Mouse (Mus musculus) WW6 (cell line): ENCODE measurements around the gene Btbd9.
"Not testable (repeated sequence)": the region's sequence is repeated elsewhere in the genome, so short reads cannot be mapped to it uniquely, and the experiment has no call there.

Source experiments
- DNase-seq: peaks from one replicate; pipeline ENCODE4 v3.0.0-alpha.2; 2013; ENCODE audit warnings: low read depth, low spot score

The Btbd9 gene

GRCm38 (mm10) chr17:30575941-30576773 is at the start of gene Btbd9:
Btbd9 (minus strand) TSS chr17:30576488.
- DNase-seq, result peak; percentile 70

- not testable (repeated sequence) for DNase-seq
Measured at GRCm38 (mm10) chr17:30624132-30624531, 47.8 kb upstream of the Btbd9 start, which contains the start of gene Dnah8. Dnah8 (plus strand) TSS chr17:30624354.

GRCm38 (mm10) chr17:30623200-30623599 is 46.9 kb upstream of the Btbd9 start:
- no peak for DNase-seq

- DNase-seq, result no peak
Measured at GRCm38 (mm10) chr17:30621450-30621849, 45.2 kb upstream of the Btbd9 start.

- no peak for DNase-seq
Measured at GRCm38 (mm10) chr17:30620548-30620947, 44.3 kb upstream of the Btbd9 start.

GRCm38 (mm10) chr17:30619153-30619552 is 42.9 kb upstream of the Btbd9 start:
- no peak for DNase-seq

- no peak for DNase-seq
Measured at GRCm38 (mm10) chr17:30618136-30618891, 42.0 kb upstream of the Btbd9 start.

- no peak for DNase-seq
Measured at GRCm38 (mm10) chr17:30616203-30616602, 39.9 kb upstream of the Btbd9 start.

- no peak for DNase-seq
Measured at GRCm38 (mm10) chr17:30613350-30613749, 37.1 kb upstream of the Btbd9 start.

GRCm38 (mm10) chr17:30612075-30612859 is 36.0 kb upstream of the Btbd9 start:
- no peak for DNase-seq

- no peak for DNase-seq
Measured at GRCm38 (mm10) chr17:30611221-30612074, 35.2 kb upstream of the Btbd9 start.

- no peak for DNase-seq
Measured at GRCm38 (mm10) chr17:30610739-30611138, 34.5 kb upstream of the Btbd9 start.

GRCm38 (mm10) chr17:30609980-30610307 is 33.7 kb upstream of the Btbd9 start:
- no peak for DNase-seq

GRCm38 (mm10) chr17:30609305-30609979 is 33.2 kb upstream of the Btbd9 start:
- DNase-seq, result no peak

- no peak for DNase-seq
Measured at GRCm38 (mm10) chr17:30607909-30608495, 31.7 kb upstream of the Btbd9 start.

- no peak for DNase-seq
Measured at GRCm38 (mm10) chr17:30607330-30607729, 31.0 kb upstream of the Btbd9 start.

- no peak for DNase-seq
Measured at GRCm38 (mm10) chr17:30606634-30607081, 30.4 kb upstream of the Btbd9 start.

- DNase-seq, result no peak
Measured at GRCm38 (mm10) chr17:30606206-30606605, 29.9 kb upstream of the Btbd9 start.

- DNase-seq, result no peak
Measured at GRCm38 (mm10) chr17:30605001-30605400, 28.7 kb upstream of the Btbd9 start.

GRCm38 (mm10) chr17:30604296-30604695 is 28.0 kb upstream of the Btbd9 start:
- no peak for DNase-seq
